Mouse (Mus musculus): ENCODE data around the gene Zfp472. TPM values are rescaled to one million over a fixed set of nuclear protein-coding genes. Genes with fewer than 3 reads are reported as not detected.

Zfp472 gene
- polyA plus RNA-seq, 1 experiment from 2014 or later: 11.4 TPM

DNA sequence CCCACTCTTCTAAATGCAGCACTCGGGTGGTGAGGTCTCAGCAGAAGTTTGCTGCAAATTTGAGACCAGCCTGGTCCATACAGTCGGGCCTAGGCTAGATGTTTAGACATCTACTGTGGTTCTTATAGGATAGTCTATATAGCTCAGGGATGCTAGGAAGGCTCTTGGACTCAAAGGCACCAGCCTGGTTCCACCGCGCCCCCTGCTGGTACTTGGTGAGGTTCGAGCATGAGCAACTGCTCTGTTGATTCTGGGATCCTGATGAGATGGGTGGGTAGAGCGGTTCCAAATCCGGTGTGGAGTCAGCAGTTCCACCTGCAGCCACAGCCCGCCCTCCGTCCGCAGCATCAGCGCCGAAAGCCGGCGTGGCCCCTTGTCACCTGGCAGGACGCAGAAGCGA, 14.2 kb upstream of the Zfp472 start:
- DNase-seq (peak; percentile 87), ATAC-seq (ENCODE audit: insufficient read depth) (no peak)
- H3K9ac ChIP-seq: no peak overlapping the region
- no peak overlapping the region for H3K27ac ChIP-seq (ENCODE audit: low read depth)
- 38% methylated on average over 16 of the region's 16 CpGs for WGBS
- H3K4me3 ChIP-seq (ENCODE audit: low read depth, low read length): no peak overlapping the region
- H3K9me3 ChIP-seq (ENCODE audit: low read depth, low read length): no peaks in the 10 kb centered on the region
- no peak overlapping the region for H3K4me2 ChIP-seq
- H3K36me3 ChIP-seq (ENCODE audit: insufficient read depth): no peaks in the 10 kb centered on the region
- 0 out of 2 replicates have a peak, but pooled peaks cover 4% of the 10 kb centered on the region for H3K4me1 ChIP-seq (ENCODE audit: insufficient read depth)
- H3K27me3 ChIP-seq (ENCODE audit: insufficient read depth, low read length): no peaks in the 10 kb centered on the region
- peak; percentile 80 for TF ChIP-seq CTCF (IDR thresholded peaks at IDR 0.05; ENCODE audit: low read depth)

DNA sequence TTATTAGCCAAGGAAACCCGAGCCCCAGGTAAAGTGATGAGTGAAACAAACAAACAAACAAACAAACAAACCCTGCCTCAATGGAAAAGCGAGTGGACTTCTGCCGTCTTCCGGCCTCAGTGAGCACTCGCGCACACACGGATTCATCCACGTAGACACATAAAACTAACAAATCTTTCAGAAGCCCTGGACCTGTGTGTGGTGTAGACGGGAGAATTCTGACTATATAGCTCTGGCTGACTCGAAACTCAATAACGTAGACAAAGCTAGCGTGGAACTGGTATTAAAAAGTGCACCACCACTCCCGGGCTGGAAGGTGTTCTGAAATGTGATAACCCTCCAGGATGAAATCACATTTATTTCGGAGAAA, 376 bp upstream of the Zfp472 start:
- Histone ChIP-seq H3K27me3 (ENCODE audit: insufficient read depth, low read length) (no peaks in the 10 kb centered on the region), H3K4me3 (ENCODE audit: low read depth, low read length) (peak overlapping the region; percentile 80), H3K4me2 (peak overlapping the region; percentile 84), H3K9ac (peak overlapping the region; percentile 76), H3K36me3 (ENCODE audit: insufficient read depth) (no peaks in the 10 kb centered on the region), H3K27ac (ENCODE audit: low read depth) (peak overlapping the region; percentile 93), H3K4me1 (ENCODE audit: insufficient read depth) (peaks cover 15% of the 10 kb centered on the region), H3K9me3 (ENCODE audit: low read depth, low read length) (no peaks in the 10 kb centered on the region)
- WGBS: under 1% methylated on average over 14 of the region's 14 CpGs
- ATAC-seq (ENCODE audit: insufficient read depth): peak; percentile 59
- no peak for DNase-seq
- TF ChIP-seq CTCF (IDR thresholded peaks at IDR 0.05; ENCODE audit: low read depth): no peak

DNA sequence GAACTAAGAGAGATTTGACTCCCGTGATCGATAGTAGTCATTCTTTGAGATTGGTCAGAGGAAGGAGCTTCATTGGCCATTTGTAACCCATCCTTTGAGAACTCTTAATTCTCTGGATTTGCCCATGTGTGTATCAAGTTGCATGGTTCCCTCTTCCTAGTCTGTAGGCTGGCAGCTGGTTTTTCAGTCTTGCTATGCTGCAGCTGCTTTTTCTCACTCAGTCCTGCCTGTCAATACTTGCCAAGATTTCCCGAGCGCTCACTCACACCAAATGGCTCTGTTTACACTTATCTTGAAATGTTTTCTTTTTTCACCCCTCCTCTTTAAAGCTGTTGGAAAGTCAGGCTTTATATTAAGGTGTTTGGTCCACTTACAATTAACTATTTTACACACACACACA, 15.7 kb downstream of the Zfp472 start:
- H3K9ac ChIP-seq: no peak overlapping the region
- no peaks in the 10 kb centered on the region for H3K9me3 ChIP-seq (ENCODE audit: low read depth, low read length)
- H3K36me3 ChIP-seq (ENCODE audit: insufficient read depth): peaks cover 35% of the 10 kb centered on the region
- H3K4me2 ChIP-seq: no peak overlapping the region
- no peak for TF ChIP-seq CTCF (IDR thresholded peaks at IDR 0.05; ENCODE audit: low read depth)
- H3K4me3 ChIP-seq (ENCODE audit: low read depth, low read length): no peak overlapping the region
- H3K27ac ChIP-seq (ENCODE audit: low read depth): no peak overlapping the region
- no peaks in the 10 kb centered on the region for H3K4me1 ChIP-seq (ENCODE audit: insufficient read depth)
- no peaks in the 10 kb centered on the region for H3K27me3 ChIP-seq (ENCODE audit: insufficient read depth, low read length)
- ATAC-seq (ENCODE audit: insufficient read depth): no peak
- no peak for DNase-seq
- 64% methylated on average over 4 of the region's 4 CpGs for WGBS

DNA sequence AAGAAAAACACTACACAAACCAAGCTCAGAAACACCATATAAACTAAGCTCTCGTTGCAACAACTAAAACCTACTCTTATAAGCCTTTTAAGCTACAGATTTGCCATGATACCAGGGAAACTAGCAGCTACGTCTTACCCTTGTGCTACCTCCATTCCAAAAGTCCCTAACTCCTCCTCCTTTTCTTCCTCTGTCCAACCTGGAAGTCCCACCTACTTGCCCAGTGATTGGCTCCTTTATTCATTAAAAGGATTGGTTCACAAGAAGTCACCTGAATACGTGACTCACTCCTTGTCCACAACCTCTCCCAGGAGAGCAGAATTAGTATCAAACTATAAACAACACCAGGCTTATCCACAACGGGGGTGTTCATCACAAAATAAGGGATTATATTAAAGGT, 20.7 kb downstream of the Zfp472 start:
- no peak for TF ChIP-seq CTCF (IDR thresholded peaks at IDR 0.05; ENCODE audit: low read depth)
- Histone ChIP-seq H3K36me3 (ENCODE audit: insufficient read depth) (no peaks in the 10 kb centered on the region), H3K4me2 (no peak overlapping the region), H3K9ac (no peak overlapping the region), H3K9me3 (ENCODE audit: low read depth, low read length) (no peaks in the 10 kb centered on the region), H3K4me1 (ENCODE audit: insufficient read depth) (no peaks in the 10 kb centered on the region), H3K4me3 (ENCODE audit: low read depth, low read length) (no peak overlapping the region), H3K27ac (ENCODE audit: low read depth) (no peak overlapping the region), H3K27me3 (ENCODE audit: insufficient read depth, low read length) (no peaks in the 10 kb centered on the region)
- ATAC-seq (ENCODE audit: insufficient read depth): no peak
- no peak for DNase-seq
- whole genome bisulfite sequencing: 68% methylated on average over 4 of the region's 4 CpGs

DNA sequence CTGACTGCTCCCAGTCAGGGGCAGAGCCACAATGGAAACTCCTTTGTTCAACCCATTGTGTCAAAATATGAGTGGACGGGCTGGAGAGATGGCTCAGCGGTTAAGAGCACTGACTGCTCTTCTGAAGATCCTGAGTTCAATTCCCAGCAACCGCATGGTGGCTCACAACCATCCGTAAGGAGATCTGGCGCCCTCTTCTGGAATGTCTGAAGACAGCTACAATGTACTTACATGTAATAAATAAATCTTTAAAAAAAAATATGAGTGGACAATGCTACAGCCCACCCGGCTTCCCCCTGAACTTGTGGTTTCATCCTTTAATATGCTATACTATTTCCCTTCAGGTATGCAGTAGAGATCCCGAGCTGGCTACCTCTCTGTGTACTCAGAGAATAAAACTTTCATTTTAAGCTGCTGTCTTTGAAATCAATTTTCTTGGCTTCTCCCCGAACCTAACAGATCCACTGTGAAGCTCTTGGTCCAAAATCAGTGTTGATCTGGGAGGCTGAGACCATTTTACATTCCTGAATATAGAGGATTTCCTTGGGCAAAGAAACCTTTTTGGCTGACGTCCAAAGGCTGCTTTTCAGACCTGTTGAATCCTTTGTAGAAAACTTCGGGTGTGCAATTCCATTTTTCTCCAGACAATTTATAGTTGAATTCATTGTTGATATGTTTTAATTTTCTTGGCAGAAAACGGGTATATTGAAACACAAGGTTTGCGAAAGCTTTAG, 26.5 kb downstream of the Zfp472 start:
- no peak for ATAC-seq (ENCODE audit: insufficient read depth)
- H3K27ac ChIP-seq (ENCODE audit: low read depth): no peak overlapping the region

DNA sequence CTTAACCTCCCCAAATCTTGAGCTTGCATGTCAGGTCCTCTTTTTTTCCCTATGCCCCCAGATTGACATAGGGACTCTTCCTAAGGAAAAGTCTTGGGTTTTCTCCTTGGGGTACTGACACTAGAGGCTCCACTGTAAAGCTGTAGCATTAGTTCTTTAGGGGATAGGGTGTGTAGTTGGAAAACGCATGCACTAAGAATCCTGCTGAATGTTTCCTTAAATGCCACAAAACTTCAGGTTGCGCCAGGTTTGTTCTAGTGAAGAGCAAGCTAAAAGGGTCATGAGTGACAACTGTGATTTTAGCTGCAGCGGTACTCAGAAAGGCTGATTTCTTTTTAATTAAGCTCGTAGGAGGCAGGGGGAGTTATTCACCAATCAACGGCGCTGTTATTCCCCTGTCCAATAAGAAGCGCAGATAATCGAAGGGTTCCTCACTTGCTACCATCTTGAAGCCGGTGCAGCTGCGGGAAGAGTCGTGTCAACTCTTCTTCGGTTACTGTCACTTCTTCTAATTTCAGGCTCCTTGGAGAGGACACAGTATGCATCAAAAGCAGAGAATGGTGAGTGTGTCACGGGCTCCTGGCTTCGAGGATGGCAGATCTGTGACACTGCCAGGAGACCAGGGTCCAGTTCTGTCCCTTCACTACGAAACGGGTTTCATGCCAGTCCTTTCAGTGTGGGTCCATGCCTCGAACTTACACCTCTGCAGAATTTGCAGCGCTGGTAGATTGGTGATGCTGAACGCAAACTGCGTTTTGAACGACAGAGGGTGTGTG, 27.3 kb downstream of the Zfp472 start, which contains the start of gene Zfp952:
Gene Zfp952, plus strand, starts transcription at position 431 of the 776 bp plus-strand sequence.
- WGBS: 2% methylated on average over 21 of the region's 21 CpGs
- ATAC-seq (ENCODE audit: insufficient read depth) (peak; percentile 97), DNase-seq (peak; percentile 94)
- H3K4me3 ChIP-seq (ENCODE audit: low read depth, low read length): peak within 1 kb of the TSS; percentile 80
- H3K9ac ChIP-seq: peak within 1 kb of the TSS; percentile 72
- H3K27ac ChIP-seq (ENCODE audit: low read depth): peak within 1 kb of the TSS; percentile 55; the same call in 1 of the 2 replicates
- no peaks in the 10 kb centered on the region for H3K4me1 ChIP-seq (ENCODE audit: insufficient read depth)
- H3K27me3 ChIP-seq (ENCODE audit: insufficient read depth, low read length): no peaks in the 10 kb centered on the region
- H3K36me3 ChIP-seq (ENCODE audit: insufficient read depth): peaks cover 8% of the 10 kb centered on the region
- H3K9me3 ChIP-seq (ENCODE audit: low read depth, low read length): no peaks in the 10 kb centered on the region
- H3K4me2 ChIP-seq: peak within 1 kb of the TSS; percentile 82
- TF ChIP-seq CTCF (IDR thresholded peaks at IDR 0.05; ENCODE audit: low read depth): no peak

More for the DNA sequence above, 26.5 kb downstream of the Zfp472 start:
- H3K27me3 ChIP-seq (ENCODE audit: insufficient read depth, low read length): no peaks in the 10 kb centered on the region
- H3K9me3 ChIP-seq (ENCODE audit: low read depth, low read length): no peaks in the 10 kb centered on the region
- peak overlapping the region; percentile 82 for H3K4me2 ChIP-seq
- 65% methylated on average over 12 of the region's 12 CpGs for WGBS
- peak; percentile 23; the same call in 1 of the 2 replicates for TF ChIP-seq CTCF (IDR thresholded peaks at IDR 0.05; ENCODE audit: low read depth)
- H3K9ac ChIP-seq: no peak overlapping the region
- peaks cover 8% of the 10 kb centered on the region for H3K36me3 ChIP-seq (ENCODE audit: insufficient read depth)
- H3K4me3 ChIP-seq (ENCODE audit: low read depth, low read length): peak overlapping the region; percentile 80; the same call in 1 of the 2 replicates
- peak; percentile 52 for DNase-seq
- no peaks in the 10 kb centered on the region for H3K4me1 ChIP-seq (ENCODE audit: insufficient read depth)

DNA sequence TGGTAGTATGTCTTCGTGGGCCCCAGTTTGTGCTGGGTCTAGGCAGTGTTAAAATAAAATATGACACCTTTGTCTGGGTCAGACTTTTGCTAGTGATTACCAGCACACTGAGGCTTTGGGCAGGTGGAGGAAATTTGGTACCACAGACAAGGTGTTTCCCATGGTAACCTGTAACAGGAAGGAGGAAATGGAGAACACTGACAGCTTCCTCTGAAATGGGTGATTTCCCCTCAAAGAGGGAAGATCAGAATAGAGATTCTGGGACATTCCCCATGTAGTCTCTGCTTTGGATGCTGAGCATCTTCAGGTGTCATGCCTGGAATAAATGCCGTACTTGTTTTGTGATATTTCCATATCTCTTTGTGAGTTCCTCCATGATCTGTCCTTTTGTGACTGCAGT, 32.9 kb downstream of the Zfp472 start:
- Histone ChIP-seq H3K36me3 (ENCODE audit: insufficient read depth) (peaks cover 28% of the 10 kb centered on the region), H3K9ac (no peak overlapping the region), H3K9me3 (ENCODE audit: low read depth, low read length) (peaks cover 5% of the 10 kb centered on the region; the same call in 1 of the 2 replicates), H3K27me3 (ENCODE audit: insufficient read depth, low read length) (no peaks in the 10 kb centered on the region), H3K4me2 (no peak overlapping the region), H3K4me1 (ENCODE audit: insufficient read depth) (no peaks in the 10 kb centered on the region), H3K4me3 (ENCODE audit: low read depth, low read length) (no peak overlapping the region), H3K27ac (ENCODE audit: low read depth) (no peak overlapping the region)
- no peak for TF ChIP-seq CTCF (IDR thresholded peaks at IDR 0.05; ENCODE audit: low read depth)
- DNase-seq: no peak
- no peak for ATAC-seq (ENCODE audit: insufficient read depth)
- 90% methylated on average over 2 of the region's 2 CpGs for WGBS

All from lung, embryonic 14.5 days (tissue).